ENCODE assay signal across 25 mouse cellular contexts in the genomic region with DNA sequence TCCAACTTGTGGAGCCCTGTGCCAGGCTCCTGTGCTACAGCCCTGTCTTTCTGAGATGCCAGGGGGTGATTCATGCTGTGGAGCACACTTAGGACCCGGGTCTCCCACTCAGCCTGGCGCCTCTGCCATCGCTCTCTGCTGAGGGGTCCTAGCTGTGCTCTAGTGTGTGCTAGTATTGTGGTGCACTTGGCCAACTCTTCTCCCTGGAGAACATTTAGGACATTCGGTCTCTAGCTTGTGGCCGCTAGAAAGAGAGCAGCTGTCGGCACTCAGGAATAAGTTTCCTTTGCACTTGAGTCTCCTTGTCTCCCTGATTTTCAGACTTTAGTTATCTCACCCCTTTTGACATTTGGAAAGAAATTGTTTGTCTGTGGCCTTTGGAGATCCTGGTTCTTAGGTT.
DNase-seq lines count a peak whose midpoint lies in the region; ATAC-seq and TF ChIP-seq lines count a peak whose summit lies in the region.
"Had no signal": no experiment of that assay in that cellular context is flagged by ENCODE, and none has a peak within 500 bp of the region (broad histone marks: within the 10 kb centered on the region; RNA-seq: fewer than 3 reads in every experiment).

No protein-coding gene starts in this region.

- no peak overlapping the region for H3K9ac ChIP-seq in kidney, postnatal 0 days (ENCODE audit: low read depth, low read length)
- H3K9ac ChIP-seq: embryonic facial prominence, embryonic 12.5 days; embryonic facial prominence, embryonic 15.5 days; forebrain, postnatal 0 days; heart, embryonic 15.5 days; hindbrain, embryonic 13.5 days; intestine, embryonic 15.5 days had no signal

- H3K4me1 ChIP-seq in kidney, postnatal 0 days (replicated peaks; ENCODE audit: insufficient read depth, low read length): no peaks in the 10 kb centered on the region
- H3K4me1 ChIP-seq: embryonic facial prominence, embryonic 12.5 days; embryonic facial prominence, embryonic 15.5 days; heart, embryonic 15.5 days; hindbrain, embryonic 10.5 days; hindbrain, embryonic 13.5 days; intestine, embryonic 15.5 days had no signal

- H3K36me3 ChIP-seq in kidney, postnatal 0 days (ENCODE audit: insufficient read depth, low read length): no peaks in the 10 kb centered on the region
- H3K36me3 ChIP-seq: embryonic facial prominence, embryonic 12.5 days; embryonic facial prominence, embryonic 15.5 days; heart, embryonic 15.5 days; hindbrain, embryonic 10.5 days; hindbrain, embryonic 13.5 days; intestine, embryonic 15.5 days had no signal

- 70% methylated on average over 6 of the region's 6 CpGs for WGBS in kidney, postnatal 0 days

- no peak overlapping the region for H3K4me3 ChIP-seq in kidney, postnatal 0 days (replicated peaks; ENCODE audit: low read depth, low read length)
- H3K4me3 ChIP-seq: embryonic facial prominence, embryonic 12.5 days; embryonic facial prominence, embryonic 15.5 days; gastrocnemius, adult 2 months; heart, adult 2 months; heart, embryonic 15.5 days; hindbrain, embryonic 10.5 days; hindbrain, embryonic 13.5 days; intestine, embryonic 15.5 days had no signal

- no peaks in the 10 kb centered on the region for H3K9me3 ChIP-seq in kidney, postnatal 0 days (replicated peaks; ENCODE audit: low read length)
- H3K9me3 ChIP-seq: embryonic facial prominence, embryonic 12.5 days; embryonic facial prominence, embryonic 15.5 days; heart, embryonic 15.5 days; hindbrain, embryonic 10.5 days; hindbrain, embryonic 13.5 days; intestine, embryonic 15.5 days had no signal

- ATAC-seq in kidney, postnatal 0 days (replicated peaks; ENCODE audit: low FRiP score, low read depth): no peak
- ATAC-seq: CD4-positive, CD25-positive, alpha-beta regulatory T cell, adult 4 months; forebrain, embryonic 14.5 days; forebrain, postnatal 0 days; hindbrain, embryonic 16.5 days; intestine, embryonic 15.5 days had no signal

- H3K27me3 ChIP-seq in kidney, postnatal 0 days (ENCODE audit: insufficient read depth, low read length): no peaks in the 10 kb centered on the region
- H3K27me3 ChIP-seq: embryonic facial prominence, embryonic 12.5 days; embryonic facial prominence, embryonic 15.5 days; hindbrain, embryonic 13.5 days; intestine, embryonic 15.5 days had no signal

- intact Hi-C loops in heart, postnatal 36 days (cut with DNase I): no loop called here

- no peak for TF ChIP-seq CTCF in kidney, postnatal 0 days (IDR thresholded peaks at IDR 0.05; ENCODE audit: low read depth)

- no peak overlapping the region for H3K4me2 ChIP-seq in kidney, postnatal 0 days (ENCODE audit: low read length)
- H3K4me2 ChIP-seq: embryonic facial prominence, embryonic 12.5 days; embryonic facial prominence, embryonic 15.5 days; heart, embryonic 15.5 days; hindbrain, embryonic 13.5 days; intestine, embryonic 15.5 days had no signal

- peak; percentile 15 for DNase-seq in heart, adult 8-10 months (ENCODE audit: low spot score)
- DNase-seq in heart, postnatal 36 days: no peak
- peak; percentile 10 for DNase-seq in kidney, postnatal 0 days (ENCODE audit: low spot score)
- no peak for DNase-seq in kidney, postnatal 36 days
- peak; percentile 11 to 14 for DNase-seq in kidney, postnatal 4 days
- no peak for DNase-seq in kidney, postnatal 25 days
- DNase-seq: adrenal gland, adult 2 months; adrenal gland, postnatal 14 days; cerebellum, adult 11 months; cerebellum, adult 2 months; cerebellum, adult 9-11 months; cerebellum, postnatal 25 days; forebrain, postnatal 0 days; gastrocnemius, adult 2 months; gastrocnemius, postnatal 14 days had no signal

- H3K27ac ChIP-seq in kidney, postnatal 0 days: no peak overlapping the region
- H3K27ac ChIP-seq: embryonic facial prominence, embryonic 12.5 days; embryonic facial prominence, embryonic 15.5 days; gastrocnemius, adult 2 months; heart, adult 2 months; heart, embryonic 15.5 days; hindbrain, embryonic 10.5 days; hindbrain, embryonic 13.5 days; intestine, embryonic 15.5 days had no signal

Comparison
In these comparisons a context has a peak if more than half of its experiments do, and no peak if none do; other contexts are left out.
1. DNase-seq: peak in heart, adult 8-10 months (single experiment), kidney, postnatal 0 days (single experiment) and kidney, postnatal 4 days (2 of 2); none in heart, postnatal 36 days (0 of 2), kidney, postnatal 36 days (0 of 2) and kidney, postnatal 25 days (0 of 2).